Mouse (Mus musculus) cerebellum, adult 2 months (tissue): ENCODE results near the gene Stab2.

ENCODE experiments used
- CTCF ChIP-seq: fragments of 200-500 bp; IDR thresholded peaks from 2 replicates; pipeline ENCODE4 v1.5.1; 2011; ENCODE audit warnings: low read depth, mild to moderate bottlenecking, control low read depth, low read length, moderate library complexity, borderline replicate concordance; ENCODE audit not compliant: insufficient read depth
- POLR2A ChIP-seq: fragments of 200-500 bp; IDR thresholded peaks from 2 replicates; pipeline ENCODE4 v1.6.1; 2011; ENCODE audit warnings: low read length, control low read depth, borderline replicate concordance; ENCODE audit not compliant: insufficient read depth

DNA sequence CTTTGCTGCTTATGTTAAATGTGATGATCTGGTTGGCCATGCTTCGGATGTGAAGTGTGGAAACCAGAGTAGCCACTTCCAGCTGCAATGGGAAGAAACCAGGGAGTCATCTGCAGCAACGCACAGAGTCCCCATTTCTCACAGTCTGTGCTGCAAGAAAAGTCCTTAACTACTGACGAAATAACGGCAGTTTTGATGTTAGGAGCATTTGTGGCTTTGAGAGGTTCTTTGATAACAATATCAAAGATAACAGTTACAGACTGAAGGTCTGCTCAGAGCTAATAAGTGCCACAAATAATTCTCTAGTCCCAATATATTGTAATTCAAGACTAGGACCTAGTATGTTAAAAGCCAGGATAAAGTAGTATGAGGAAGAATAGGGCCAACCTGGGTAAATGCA lies 57.9 kb downstream of the Stab2 start:
- no peak for TF ChIP-seq CTCF
- TF ChIP-seq POLR2A: no peak
